Mouse (Mus musculus): ENCODE results near the gene Abcb10. TPM values are rescaled to one million over a fixed set of nuclear protein-coding genes. Genes with fewer than 3 reads are reported as not detected.
"Not testable (repeated sequence)": the region's sequence is repeated elsewhere in the genome, so short reads cannot be mapped to it uniquely, and the experiment has no call there.

The Abcb10 gene
- total RNA-seq, 2 experiments from 2014 or later: 44.8 to 46.5 TPM

- intact Hi-C loops (cut with DNase I): no loop called here
Measured at GRCm38 (mm10) chr8:123988605-123989038, 5.7 kb upstream of the Abcb10 start.

GRCm38 (mm10) chr8:123982291-123982793, 580 bp downstream of the Abcb10 start:
- intact Hi-C loops (cut with DNase I): loop anchor here (2.0 kb wide), 1 partner anchor 32 kb away; no protein-coding TSS in a partner anchor
- peak in 1 of 2 experiments; percentile 26 for DNase-seq

More at GRCm38 (mm10) chr8:123988605-123989038, 5.7 kb upstream of the Abcb10 start:
- no peak for DNase-seq

- DNase-seq: no peak
- intact Hi-C loops (cut with DNase I): loop anchor here (2.0 kb wide), 1 partner anchor 31 kb away; no protein-coding TSS in a partner anchor
Measured at GRCm38 (mm10) chr8:123981674-123982073, 1.2 kb downstream of the Abcb10 start.

- no peak for DNase-seq
- intact Hi-C loops (cut with DNase I): no loop called here
Measured at GRCm38 (mm10) chr8:123980239-123980638, 2.7 kb downstream of the Abcb10 start.

GRCm38 (mm10) chr8:123978926-123979325, 4.0 kb downstream of the Abcb10 start:
- no peak for DNase-seq
- intact Hi-C loops (cut with DNase I): no loop called here

GRCm38 (mm10) chr8:123978166-123978838, 4.6 kb downstream of the Abcb10 start:
- intact Hi-C loops (cut with DNase I): no loop called here
- peak; percentile 56 to 72 for DNase-seq

GRCm38 (mm10) chr8:123977499-123977898, 5.4 kb downstream of the Abcb10 start:
- intact Hi-C loops (cut with DNase I): no loop called here
- DNase-seq: no peak

GRCm38 (mm10) chr8:123973495-123973894, 9.4 kb downstream of the Abcb10 start:
- intact Hi-C loops (cut with DNase I): no loop called here
- DNase-seq: no peak

- intact Hi-C loops (cut with DNase I): no loop called here
- DNase-seq: no peak
Measured at GRCm38 (mm10) chr8:123966896-123967295, 16.0 kb downstream of the Abcb10 start.

- no peak for DNase-seq
- intact Hi-C loops (cut with DNase I): no loop called here
Measured at GRCm38 (mm10) chr8:123961371-123961770, 21.6 kb downstream of the Abcb10 start.

GRCm38 (mm10) chr8:123960556-123960955, 22.4 kb downstream of the Abcb10 start:
- DNase-seq; intact Hi-C loops (cut with DNase I): not testable (repeated sequence)

- no peak for DNase-seq
- intact Hi-C loops (cut with DNase I): no loop called here
Measured at GRCm38 (mm10) chr8:123960056-123960455, 22.9 kb downstream of the Abcb10 start.

- DNase-seq: no peak
- intact Hi-C loops (cut with DNase I): no loop called here
Measured at GRCm38 (mm10) chr8:123959473-123959872, 23.4 kb downstream of the Abcb10 start.

GRCm38 (mm10) chr8:123958130-123958529, 24.8 kb downstream of the Abcb10 start:
- DNase-seq: peak; percentile 19 to 20
- intact Hi-C loops (cut with DNase I): no loop called here

- intact Hi-C loops (cut with DNase I): no loop called here
- DNase-seq: no peak
Measured at GRCm38 (mm10) chr8:123954246-123954645, 28.7 kb downstream of the Abcb10 start.

GRCm38 (mm10) chr8:123953686-123954085, 29.2 kb downstream of the Abcb10 start:
- no peak for DNase-seq
- intact Hi-C loops (cut with DNase I): no loop called here

GRCm38 (mm10) chr8:123950077-123950802, 32.7 kb downstream of the Abcb10 start:
- intact Hi-C loops (cut with DNase I): loop anchor here (2.0 kb wide), 1 partner anchor 33 kb away; the partner anchor contains the start of gene Abcb10
- DNase-seq: peak; percentile 59 to 61

GRCm38 (mm10) chr8:123949686-123949986, 33.3 kb downstream of the Abcb10 start:
- intact Hi-C loops (cut with DNase I): no loop called here

GRCm38 (mm10) chr8:123948942-123949685, 33.8 kb downstream of the Abcb10 start, which contains the start of gene Nup133:
TSS of gene Nup133 (minus strand) at chr8:123949265.
- peak; percentile 99 to 100 for DNase-seq
- intact Hi-C loops (cut with DNase I): no loop called here

More at GRCm38 (mm10) chr8:123949686-123949986, 33.3 kb downstream of the Abcb10 start:
- no peak for DNase-seq

GRCm38 (mm10) chr8:123929026-123929425, 53.9 kb downstream of the Abcb10 start:
- no peak for DNase-seq

More at GRCm38 (mm10) chr8:123929026-123929425, 53.9 kb downstream of the Abcb10 start:
- intact Hi-C loops (cut with DNase I): loop anchor here (5.0 kb wide), 1 partner anchor 418 kb away; no protein-coding TSS in a partner anchor
